Mouse (Mus musculus) ES-Bruce4 (cell line): ENCODE results near the gene Cpne5.

Experiments used
- CTCF ChIP-seq: IDR thresholded peaks from one replicate; pipeline ENCODE4 v1.8.1; 2011; ENCODE audit warnings: low read depth, low read length
- EP300 ChIP-seq: IDR thresholded peaks from 2 replicates; pipeline ENCODE4 v1.6.1; 2011; ENCODE audit warnings: low read depth, low read length; ENCODE audit not compliant: insufficient read depth
- POLR2A ChIP-seq: IDR thresholded peaks from one replicate; pipeline ENCODE4 v1.8.1; 2011; ENCODE audit warnings: low read length; ENCODE audit not compliant: insufficient read depth

DNA sequence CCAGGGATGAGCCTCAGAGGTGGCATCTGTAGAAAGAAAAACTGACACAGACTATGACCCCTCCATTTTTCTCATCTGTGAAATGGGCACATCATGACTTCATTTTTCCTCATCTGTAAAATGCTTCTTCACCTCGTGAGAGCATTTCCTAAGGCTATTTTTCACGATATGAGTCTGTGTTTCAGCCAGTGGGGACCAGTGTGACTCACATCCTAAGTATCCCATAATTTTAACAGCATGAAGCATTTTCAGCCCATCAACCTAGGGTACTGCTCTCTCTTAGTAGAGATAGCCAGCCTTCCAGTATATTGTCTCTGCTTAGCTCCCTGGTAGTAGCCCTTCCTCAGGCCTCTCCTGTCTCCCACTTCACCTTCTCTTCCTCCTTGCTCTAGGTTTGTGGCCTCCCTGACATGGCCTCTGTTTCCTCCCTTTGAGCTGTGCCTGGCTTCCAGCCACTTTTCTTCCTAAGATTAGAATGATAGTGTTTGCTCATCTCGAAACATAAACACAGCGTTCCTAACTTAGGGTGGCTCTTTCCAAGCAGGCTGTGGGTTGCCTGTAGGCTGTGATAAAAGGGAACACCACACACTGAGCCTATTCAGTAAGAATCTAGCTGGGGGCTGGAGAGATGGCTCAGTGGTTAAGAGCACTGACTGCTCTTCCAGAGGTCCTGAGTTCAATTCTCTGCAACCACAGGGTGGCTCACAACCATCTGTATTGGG is 57.4 kb downstream of the Cpne5 start:
- no peak for TF ChIP-seq CTCF
- no peak for TF ChIP-seq POLR2A
- TF ChIP-seq EP300 = no peak
